Mouse (Mus musculus) heart, embryonic 10.5 days (tissue): ENCODE data around the gene Ncapd2. TPM values are rescaled to one million over a fixed set of nuclear protein-coding genes. Genes with fewer than 3 reads are reported as not detected.
A peak's percentile ranks its signal among the peaks of the same experiment; 100 is the strongest.

ENCODE experiments used
- DNase-seq: peaks from one replicate; pipeline ENCODE4 v3.0.0-alpha.2; 2017; ENCODE audit warnings: low spot score
- H3K27ac ChIP-seq: fragments of 300-500 bp; sonication (generic); 2 replicates; pipeline ENCODE4 v1.5.1; 2016; ENCODE audit warnings: mild to moderate bottlenecking
- H3K27me3 ChIP-seq: fragments of 300-500 bp; sonication (generic); 2 replicates; pipeline ENCODE4 v1.6.1; 2016; ENCODE audit warnings: mild to moderate bottlenecking; ENCODE audit not compliant: poor library complexity, insufficient read depth, severe bottlenecking
- H3K36me3 ChIP-seq: fragments of 300-500 bp; sonication (generic); 2 replicates; pipeline ENCODE4 v1.6.1; 2016; ENCODE audit warnings: mild to moderate bottlenecking, moderate library complexity
- H3K4me1 ChIP-seq: fragments of 300-500 bp; sonication (generic); 2 replicates; pipeline ENCODE4 v1.6.1; 2016; ENCODE audit warnings: mild to moderate bottlenecking
- H3K4me3 ChIP-seq: fragments of 300-500 bp; sonication (generic); 2 replicates; pipeline ENCODE4 v1.5.1; 2016; ENCODE audit warnings: mild to moderate bottlenecking, moderate library complexity
- H3K9me3 ChIP-seq: fragments of 300-500 bp; sonication (generic); 2 replicates; pipeline ENCODE4 v1.6.1; 2016; ENCODE audit warnings: mild to moderate bottlenecking, moderate library complexity
- WGBS: fragments of 180-500 bp; shearing (Covaris S2); methylation state at CpG from one replicate; pipeline ENCODE4 v1.1.7; 2016; 5-methylcytosine and 5-hydroxymethylcytosine counted together
- polyA plus RNA-seq: library from polyadenylated mRNA; unstranded; fragments of >200 nt; fragmentation: Nextera tagmentation; extraction: Ambion mirVana; gene quantifications from 2 replicates; pipeline ENCODE4 v1.2.1, GENCODE M21; 2016

Ncapd2 gene
- polyA plus RNA-seq, 1 experiment from 2014 or later = 140 TPM

GRCm38 (mm10) chr6:125148251-125148925, 43.1 kb downstream of the Ncapd2 start:
- WGBS = 35% methylated on average over 18 of the region's 18 CpGs
- H3K4me1 ChIP-seq = peaks cover 69% of the 10 kb centered on the region

GRCm38 (mm10) chr6:125147329-125147728, 44.2 kb downstream of the Ncapd2 start:
- Histone ChIP-seq H3K9me3 (no peaks in the 10 kb centered on the region), H3K36me3 (peaks cover 39% of the 10 kb centered on the region), H3K27ac (peak overlapping the region; percentile 92), H3K4me3 (peak overlapping the region; percentile 86), H3K27me3 (no peaks in the 10 kb centered on the region), H3K4me1 (peaks cover 64% of the 10 kb centered on the region)
- 66% methylated on average over 10 of the region's 10 CpGs for WGBS
- no peak for DNase-seq

More at GRCm38 (mm10) chr6:125148251-125148925, 43.1 kb downstream of the Ncapd2 start:
- Histone ChIP-seq H3K4me3 (peak overlapping the region; percentile 86), H3K9me3 (no peaks in the 10 kb centered on the region), H3K36me3 (peaks cover 41% of the 10 kb centered on the region), H3K27ac (peak overlapping the region; percentile 92), H3K27me3 (no peaks in the 10 kb centered on the region)
- DNase-seq = peak; percentile 92

- no peaks in the 10 kb centered on the region for H3K27me3 ChIP-seq
- no peaks in the 10 kb centered on the region for H3K9me3 ChIP-seq
- 64% methylated on average over 4 of the region's 4 CpGs for WGBS
- H3K4me1 ChIP-seq = peaks cover 63% of the 10 kb centered on the region
- H3K36me3 ChIP-seq = peaks cover 39% of the 10 kb centered on the region
- H3K27ac ChIP-seq = peak overlapping the region; percentile 92
- H3K4me3 ChIP-seq = peak overlapping the region; percentile 86
- DNase-seq = no peak
Observed at GRCm38 (mm10) chr6:125146797-125147196, 44.7 kb downstream of the Ncapd2 start.

GRCm38 (mm10) chr6:125146148-125146547, 45.4 kb downstream of the Ncapd2 start:
- peaks cover 39% of the 10 kb centered on the region for H3K36me3 ChIP-seq
- no peaks in the 10 kb centered on the region for H3K27me3 ChIP-seq
- DNase-seq = peak; percentile 74
- H3K4me3 ChIP-seq = peak overlapping the region; percentile 86
- peaks cover 58% of the 10 kb centered on the region for H3K4me1 ChIP-seq
- H3K27ac ChIP-seq = peak overlapping the region; percentile 92
- WGBS = 59% methylated on average over 7 of the region's 7 CpGs
- no peaks in the 10 kb centered on the region for H3K9me3 ChIP-seq

GRCm38 (mm10) chr6:125145479-125145951, 46.0 kb downstream of the Ncapd2 start:
- DNase-seq = no peak
- Histone ChIP-seq H3K27ac (peak overlapping the region; percentile 92), H3K9me3 (no peaks in the 10 kb centered on the region), H3K36me3 (peaks cover 41% of the 10 kb centered on the region), H3K4me1 (peaks cover 58% of the 10 kb centered on the region), H3K27me3 (no peaks in the 10 kb centered on the region), H3K4me3 (peak overlapping the region; percentile 86)
- 2% methylated on average over 34 of the region's 35 CpGs for WGBS

GRCm38 (mm10) chr6:125145001-125145400, 46.5 kb downstream of the Ncapd2 start, which contains the start of gene Iffo1:
TSS of gene Iffo1 (plus strand) at chr6:125145241.
- under 1% methylated on average over 16 of the region's 16 CpGs for WGBS
- peak within 1 kb of the TSS; percentile 92 for H3K27ac ChIP-seq
- DNase-seq = peak; percentile 97
- H3K9me3 ChIP-seq = no peaks in the 10 kb centered on the region
- no peaks in the 10 kb centered on the region for H3K27me3 ChIP-seq
- H3K4me3 ChIP-seq = peak within 1 kb of the TSS; percentile 86
- H3K36me3 ChIP-seq = peaks cover 46% of the 10 kb centered on the region
- peaks cover 58% of the 10 kb centered on the region for H3K4me1 ChIP-seq

- Histone ChIP-seq H3K27me3 (no peaks in the 10 kb centered on the region), H3K9me3 (no peaks in the 10 kb centered on the region), H3K4me1 (peaks cover 48% of the 10 kb centered on the region), H3K4me3 (no peak overlapping the region), H3K36me3 (peaks cover 54% of the 10 kb centered on the region), H3K27ac (no peak overlapping the region)
- no peak for DNase-seq
- WGBS = 88% methylated on average over 9 of the region's 9 CpGs
Observed at GRCm38 (mm10) chr6:125143904-125144303, 47.6 kb downstream of the Ncapd2 start.

- no peak overlapping the region for H3K4me3 ChIP-seq
- H3K9me3 ChIP-seq = no peaks in the 10 kb centered on the region
- peaks cover 58% of the 10 kb centered on the region for H3K36me3 ChIP-seq
- H3K4me1 ChIP-seq = peaks cover 41% of the 10 kb centered on the region
- no peak overlapping the region for H3K27ac ChIP-seq
- WGBS = 78% methylated on average over 3 of the region's 3 CpGs
- no peak for DNase-seq
- no peaks in the 10 kb centered on the region for H3K27me3 ChIP-seq
Observed at GRCm38 (mm10) chr6:125143128-125143527, 48.4 kb downstream of the Ncapd2 start.

GRCm38 (mm10) chr6:125142436-125142835, 49.1 kb downstream of the Ncapd2 start:
- Histone ChIP-seq H3K36me3 (peaks cover 65% of the 10 kb centered on the region), H3K27ac (no peak overlapping the region), H3K27me3 (no peaks in the 10 kb centered on the region), H3K9me3 (no peaks in the 10 kb centered on the region), H3K4me3 (no peak overlapping the region), H3K4me1 (peaks cover 34% of the 10 kb centered on the region)
- 93% methylated on average over 8 of the region's 8 CpGs for WGBS
- no peak for DNase-seq

GRCm38 (mm10) chr6:125139747-125140146, 51.8 kb downstream of the Ncapd2 start:
- Histone ChIP-seq H3K36me3 (peaks cover 90% of the 10 kb centered on the region), H3K4me1 (peaks cover 7% of the 10 kb centered on the region), H3K27ac (no peak overlapping the region), H3K4me3 (no peak overlapping the region), H3K27me3 (no peaks in the 10 kb centered on the region), H3K9me3 (no peaks in the 10 kb centered on the region)
- no peak for DNase-seq
- 91% methylated on average over 7 of the region's 7 CpGs for WGBS

GRCm38 (mm10) chr6:125137002-125137671, 54.4 kb downstream of the Ncapd2 start:
- Histone ChIP-seq H3K9me3 (no peaks in the 10 kb centered on the region), H3K27me3 (no peaks in the 10 kb centered on the region), H3K36me3 (peaks cover 89% of the 10 kb centered on the region), H3K27ac (no peak overlapping the region), H3K4me1 (peaks cover 11% of the 10 kb centered on the region), H3K4me3 (no peak overlapping the region)
- 88% methylated on average over 19 of the region's 19 CpGs for WGBS
- no peak for DNase-seq

GRCm38 (mm10) chr6:125132470-125132869, 59.0 kb downstream of the Ncapd2 start:
- Histone ChIP-seq H3K36me3 (peaks cover 74% of the 10 kb centered on the region), H3K4me3 (peak overlapping the region; percentile 92), H3K27me3 (no peaks in the 10 kb centered on the region), H3K9me3 (no peaks in the 10 kb centered on the region), H3K4me1 (peaks cover 11% of the 10 kb centered on the region), H3K27ac (peak overlapping the region; percentile 92)
- DNase-seq = no peak
- WGBS = 5% methylated on average over 11 of the region's 11 CpGs
